Mouse (Mus musculus) ES-E14 (cell line): ENCODE measurements around the gene Grasp.

Source experiments
- CHD2 ChIP-seq: IDR thresholded peaks from 2 replicates; pipeline ENCODE4 v1.6.1; 2014; ENCODE audit warnings: mild to moderate bottlenecking, low read depth, low read length, inconsistent platforms
- HCFC1 ChIP-seq: IDR thresholded peaks from 2 replicates; pipeline ENCODE4 v1.6.1; 2012; ENCODE audit warnings: low read length, inconsistent platforms, borderline replicate concordance; ENCODE audit not compliant: insufficient read depth
- ZC3H11A ChIP-seq: IDR thresholded peaks from 2 replicates; pipeline ENCODE4 v1.6.1; 2012; ENCODE audit warnings: low read depth, mild to moderate bottlenecking, inconsistent platforms, low read length, borderline replicate concordance

DNA sequence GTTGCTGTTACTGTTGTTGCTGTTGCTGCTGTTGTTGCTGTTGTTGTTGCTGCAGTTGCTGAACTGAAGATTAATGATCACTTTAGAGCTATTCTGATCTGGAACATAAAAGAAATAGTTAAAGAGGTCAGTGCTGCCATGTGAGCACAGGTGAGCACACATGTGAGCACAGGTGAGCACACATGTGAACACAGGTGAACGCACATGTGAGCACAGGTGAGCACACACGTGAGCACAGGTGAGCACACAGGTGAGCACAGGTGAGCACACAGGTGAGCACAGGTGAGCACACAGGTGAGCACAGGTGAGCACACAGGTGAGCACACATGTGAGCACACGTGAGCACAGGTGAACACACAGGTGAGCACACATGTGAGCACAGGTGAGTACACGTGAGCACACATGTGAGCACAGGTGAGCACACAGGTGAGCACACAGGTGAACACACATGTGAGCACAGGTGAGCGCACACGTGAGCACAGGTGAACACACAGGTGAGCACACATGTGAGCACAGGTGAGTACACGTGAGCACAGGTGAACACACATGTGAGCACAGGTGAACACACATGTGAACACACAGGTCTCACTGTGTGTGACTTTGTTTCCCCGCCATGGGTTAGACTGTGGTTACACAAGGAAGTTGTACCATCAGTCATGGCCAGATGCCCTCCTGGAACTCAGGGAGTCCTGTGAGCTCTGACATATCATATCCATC, 27.8 kb upstream of the Grasp start:
- TF ChIP-seq ZC3H11A (no peak), CHD2 (no peak), HCFC1 (no peak)
